Mouse (Mus musculus): ENCODE data around the gene Mrpl2. TPM values are rescaled to one million over a fixed set of nuclear protein-coding genes. Genes with fewer than 3 reads are reported as not detected.

Gene Mrpl2
- polyA plus RNA-seq, 1 experiment from 2014 or later, result 100 TPM

GRCm38 (mm10) chr17:46690665-46691064 lies 44.6 kb downstream of the Mrpl2 start:
- Histone ChIP-seq H3K4me3 (ENCODE audit: low read depth, low read length) (no peak overlapping the region), H3K4me1 (ENCODE audit: control insufficient read depth, insufficient read depth, low read length) (no peaks in the 10 kb centered on the region), H3K27me3 (ENCODE audit: control insufficient read depth, insufficient read depth, low read length) (no peaks in the 10 kb centered on the region), H3K4me2 (no peak overlapping the region), H3K36me3 (ENCODE audit: control insufficient read depth, insufficient read depth, low read length) (peaks cover 11% of the 10 kb centered on the region), H3K9ac (ENCODE audit: low read length) (no peak overlapping the region), H3K9me3 (ENCODE audit: control insufficient read depth, low read length) (no peaks in the 10 kb centered on the region), H3K27ac (ENCODE audit: low read depth, low read length) (no peak overlapping the region)
- DNase-seq (ENCODE audit: low spot score, missing footprints) (no peak), ATAC-seq (ENCODE audit: low FRiP score) (no peak)
- 97% methylated on average over 12 of the region's 12 CpGs for WGBS

GRCm38 (mm10) chr17:46691390-46691789 lies 45.4 kb downstream of the Mrpl2 start:
- Histone ChIP-seq H3K4me3 (ENCODE audit: low read depth, low read length) (no peak overlapping the region), H3K9me3 (ENCODE audit: control insufficient read depth, low read length) (no peaks in the 10 kb centered on the region), H3K4me2 (no peak overlapping the region), H3K27me3 (ENCODE audit: control insufficient read depth, insufficient read depth, low read length) (no peaks in the 10 kb centered on the region), H3K27ac (ENCODE audit: low read depth, low read length) (no peak overlapping the region), H3K36me3 (ENCODE audit: control insufficient read depth, insufficient read depth, low read length) (peaks cover 4% of the 10 kb centered on the region; the same call in 1 of the 2 replicates), H3K4me1 (ENCODE audit: control insufficient read depth, insufficient read depth, low read length) (no peaks in the 10 kb centered on the region), H3K9ac (ENCODE audit: low read length) (no peak overlapping the region)
- no peak for DNase-seq (ENCODE audit: low spot score, missing footprints)
- no peak for ATAC-seq (ENCODE audit: low FRiP score)
- 91% methylated on average over 2 of the region's 2 CpGs for WGBS

GRCm38 (mm10) chr17:46694517-46695063 lies 48.6 kb downstream of the Mrpl2 start:
- H3K4me2 ChIP-seq, result no peak overlapping the region
- ATAC-seq (ENCODE audit: low FRiP score) (no peak), DNase-seq (ENCODE audit: low spot score, missing footprints) (peak; percentile 21)
- H3K9me3 ChIP-seq (ENCODE audit: control insufficient read depth, low read length), result no peaks in the 10 kb centered on the region
- no peak overlapping the region for H3K4me3 ChIP-seq (ENCODE audit: low read depth, low read length)
- H3K4me1 ChIP-seq (ENCODE audit: control insufficient read depth, insufficient read depth, low read length), result no peaks in the 10 kb centered on the region
- H3K36me3 ChIP-seq (ENCODE audit: control insufficient read depth, insufficient read depth, low read length), result peaks cover 3% of the 10 kb centered on the region; the same call in 1 of the 2 replicates
- 62% methylated on average over 1 of the region's 1 CpGs for WGBS
- no peak overlapping the region for H3K9ac ChIP-seq (ENCODE audit: low read length)
- H3K27ac ChIP-seq (ENCODE audit: low read depth, low read length), result no peak overlapping the region
- H3K27me3 ChIP-seq (ENCODE audit: control insufficient read depth, insufficient read depth, low read length), result no peaks in the 10 kb centered on the region

GRCm38 (mm10) chr17:46698515-46698914 lies 52.5 kb downstream of the Mrpl2 start:
- no peak overlapping the region for H3K4me2 ChIP-seq

GRCm38 (mm10) chr17:46699245-46699644 lies 53.2 kb downstream of the Mrpl2 start:
- no peak overlapping the region for H3K4me2 ChIP-seq
- DNase-seq (ENCODE audit: low spot score, missing footprints) (no peak), ATAC-seq (ENCODE audit: low FRiP score) (no peak)
- H3K4me3 ChIP-seq (ENCODE audit: low read depth, low read length), result no peak overlapping the region
- no peaks in the 10 kb centered on the region; the same call in 1 of the 2 replicates for H3K36me3 ChIP-seq (ENCODE audit: control insufficient read depth, insufficient read depth, low read length)
- WGBS, result 92% methylated on average over 5 of the region's 5 CpGs
- no peak overlapping the region for H3K27ac ChIP-seq (ENCODE audit: low read depth, low read length)
- no peaks in the 10 kb centered on the region for H3K27me3 ChIP-seq (ENCODE audit: control insufficient read depth, insufficient read depth, low read length)
- no peaks in the 10 kb centered on the region for H3K9me3 ChIP-seq (ENCODE audit: control insufficient read depth, low read length)
- peaks cover 19% of the 10 kb centered on the region for H3K4me1 ChIP-seq (ENCODE audit: control insufficient read depth, insufficient read depth, low read length)
- H3K9ac ChIP-seq (ENCODE audit: low read length), result no peak overlapping the region

More at GRCm38 (mm10) chr17:46698515-46698914, 52.5 kb downstream of the Mrpl2 start:
- Histone ChIP-seq H3K4me1 (ENCODE audit: control insufficient read depth, insufficient read depth, low read length) (peaks cover 14% of the 10 kb centered on the region), H3K36me3 (ENCODE audit: control insufficient read depth, insufficient read depth, low read length) (no peaks in the 10 kb centered on the region; the same call in 1 of the 2 replicates), H3K4me3 (ENCODE audit: low read depth, low read length) (no peak overlapping the region), H3K9ac (ENCODE audit: low read length) (no peak overlapping the region), H3K27me3 (ENCODE audit: control insufficient read depth, insufficient read depth, low read length) (no peaks in the 10 kb centered on the region), H3K9me3 (ENCODE audit: control insufficient read depth, low read length) (no peaks in the 10 kb centered on the region), H3K27ac (ENCODE audit: low read depth, low read length) (no peak overlapping the region)
- DNase-seq (ENCODE audit: low spot score, missing footprints) (no peak), ATAC-seq (ENCODE audit: low FRiP score) (no peak)
- WGBS, result 89% methylated on average over 6 of the region's 6 CpGs

Other genes starting within 250 kb of the Mrpl2 start
- gene Crip3, start 217.3 kb upstream of the Mrpl2 start, polyA plus RNA-seq (2014; fragmentation: Nextera tagmentation; extraction: Ambion mirVana), result 0.55 and 0.85 TPM in 2 replicates
- not detected in 2 replicates for gene Slc22a7, start 207.8 kb upstream of the Mrpl2 start, polyA plus RNA-seq (2014; fragmentation: Nextera tagmentation; extraction: Ambion mirVana)
- 2.1 and 2.6 TPM in 2 replicates for gene Ttbk1, start 158.6 kb upstream of the Mrpl2 start, polyA plus RNA-seq (2014; fragmentation: Nextera tagmentation; extraction: Ambion mirVana)
- 71.7 and 77.2 TPM in 2 replicates for gene Dnph1, start 149.5 kb upstream of the Mrpl2 start, polyA plus RNA-seq (2014; fragmentation: Nextera tagmentation; extraction: Ambion mirVana)
- 2.6 and 4.1 TPM in 2 replicates for gene Cul9, start 99.8 kb upstream of the Mrpl2 start, polyA plus RNA-seq (2014; fragmentation: Nextera tagmentation; extraction: Ambion mirVana)
- gene Srf, start 90.1 kb upstream of the Mrpl2 start, polyA plus RNA-seq (2014; fragmentation: Nextera tagmentation; extraction: Ambion mirVana), result 3.6 and 6.0 TPM in 2 replicates
- gene Ptk7, start 16.7 kb upstream of the Mrpl2 start, polyA plus RNA-seq (2014; fragmentation: Nextera tagmentation; extraction: Ambion mirVana), result 16.7 and 19.5 TPM in 2 replicates
- gene Klc4, start 207 bp upstream of the Mrpl2 start, polyA plus RNA-seq (2014; fragmentation: Nextera tagmentation; extraction: Ambion mirVana), result 26.6 and 29.8 TPM in 2 replicates
- 26.2 and 26.8 TPM in 2 replicates for gene Cul7, start 4.1 kb downstream of the Mrpl2 start, polyA plus RNA-seq (2014; fragmentation: Nextera tagmentation; extraction: Ambion mirVana)
- 53.4 and 60.0 TPM in 2 replicates for gene Rrp36, start 28.1 kb downstream of the Mrpl2 start, polyA plus RNA-seq (2014; fragmentation: Nextera tagmentation; extraction: Ambion mirVana)
- 185 and 192 TPM in 2 replicates for gene Mea1, start 32.6 kb downstream of the Mrpl2 start, polyA plus RNA-seq (2014; fragmentation: Nextera tagmentation; extraction: Ambion mirVana)
- gene Klhdc3, start 34.7 kb downstream of the Mrpl2 start, polyA plus RNA-seq (2014; fragmentation: Nextera tagmentation; extraction: Ambion mirVana), result 103 and 109 TPM in 2 replicates
- 106 and 110 TPM in 2 replicates for gene Ppp2r5d, start 58.9 kb downstream of the Mrpl2 start, polyA plus RNA-seq (2014; fragmentation: Nextera tagmentation; extraction: Ambion mirVana)
- 12.8 and 16.5 TPM in 2 replicates for gene Pex6, start 65.2 kb downstream of the Mrpl2 start, polyA plus RNA-seq (2014; fragmentation: Nextera tagmentation; extraction: Ambion mirVana)
- gene Gnmt, start 82.9 kb downstream of the Mrpl2 start, polyA plus RNA-seq (2014; fragmentation: Nextera tagmentation; extraction: Ambion mirVana), result 0.37 and 0.82 TPM in 2 replicates
- gene Cnpy3, start 106.0 kb downstream of the Mrpl2 start, polyA plus RNA-seq (2014; fragmentation: Nextera tagmentation; extraction: Ambion mirVana), result 49.8 and 56.3 TPM in 2 replicates
- 0.48 and 0.70 TPM in 2 replicates for gene Ptcra, start 117.5 kb downstream of the Mrpl2 start, polyA plus RNA-seq (2014; fragmentation: Nextera tagmentation; extraction: Ambion mirVana)
- 55.0 and 57.9 TPM in 2 replicates for gene 2310039H08Rik, start 126.4 kb downstream of the Mrpl2 start, polyA plus RNA-seq (2014; fragmentation: Nextera tagmentation; extraction: Ambion mirVana)
- gene Rpl7l1, start 136.4 kb downstream of the Mrpl2 start, polyA plus RNA-seq (2014; fragmentation: Nextera tagmentation; extraction: Ambion mirVana), result 170 and 179 TPM in 2 replicates
- 5.8 and 6.4 TPM in 2 replicates for gene Bicral, start 212.3 kb downstream of the Mrpl2 start, polyA plus RNA-seq (2014; fragmentation: Nextera tagmentation; extraction: Ambion mirVana)
- gene Tbcc, start 244.5 kb downstream of the Mrpl2 start, polyA plus RNA-seq (2014; fragmentation: Nextera tagmentation; extraction: Ambion mirVana), result 72.7 and 76.2 TPM in 2 replicates

Measured in midbrain, embryonic 11.5 days (tissue).